Mouse (Mus musculus): ENCODE measurements around the gene Tmem69.
A peak's percentile ranks its signal among the peaks of the same experiment; 100 is the strongest.

The Tmem69 gene

DNA sequence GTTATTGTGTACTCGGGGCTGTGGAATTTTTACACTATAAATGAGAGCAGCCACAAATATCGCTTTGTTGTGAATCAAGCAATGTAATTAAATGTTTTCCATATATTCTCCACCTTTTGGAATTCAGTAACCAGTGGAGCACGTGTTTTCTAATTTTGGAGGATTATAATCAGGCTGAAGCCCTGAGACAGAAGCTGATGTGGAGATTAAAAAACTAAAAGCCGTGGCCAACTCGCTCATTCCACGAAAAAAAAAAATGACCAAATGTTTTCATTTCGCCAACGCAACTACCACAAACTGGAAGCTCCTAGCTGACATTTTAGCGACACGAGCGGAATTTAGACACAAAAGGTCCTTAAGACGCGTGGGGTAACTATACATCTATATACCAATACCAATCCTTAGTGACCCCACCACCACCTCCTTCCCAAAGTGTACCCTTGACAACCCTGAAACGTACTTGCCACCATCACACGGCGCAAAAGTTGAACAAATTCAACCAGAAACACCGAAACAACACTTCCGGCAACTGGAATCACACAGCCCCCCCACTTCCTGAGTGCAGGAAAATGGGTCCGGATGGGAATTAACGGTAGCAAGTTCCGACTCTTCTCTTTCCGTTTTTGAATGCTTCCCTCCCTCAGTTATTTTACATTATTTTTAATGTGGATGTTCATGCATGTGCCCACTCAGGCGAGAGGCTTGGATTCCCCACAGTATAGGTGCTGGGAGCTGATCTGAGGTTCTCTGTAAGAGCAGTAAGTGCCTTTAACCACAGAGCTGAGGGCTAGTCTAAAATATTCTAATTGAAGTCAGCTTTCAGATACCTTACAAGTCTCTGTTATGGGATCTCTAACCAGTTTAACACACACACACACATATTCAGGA lies at the start of gene Tmem69:
Gene Tmem69 (minus strand): TSS at position 524 of the 888 bp plus-strand sequence.
- peak; percentile 94 for DNase-seq (ENCODE audit: low read depth)

DNA sequence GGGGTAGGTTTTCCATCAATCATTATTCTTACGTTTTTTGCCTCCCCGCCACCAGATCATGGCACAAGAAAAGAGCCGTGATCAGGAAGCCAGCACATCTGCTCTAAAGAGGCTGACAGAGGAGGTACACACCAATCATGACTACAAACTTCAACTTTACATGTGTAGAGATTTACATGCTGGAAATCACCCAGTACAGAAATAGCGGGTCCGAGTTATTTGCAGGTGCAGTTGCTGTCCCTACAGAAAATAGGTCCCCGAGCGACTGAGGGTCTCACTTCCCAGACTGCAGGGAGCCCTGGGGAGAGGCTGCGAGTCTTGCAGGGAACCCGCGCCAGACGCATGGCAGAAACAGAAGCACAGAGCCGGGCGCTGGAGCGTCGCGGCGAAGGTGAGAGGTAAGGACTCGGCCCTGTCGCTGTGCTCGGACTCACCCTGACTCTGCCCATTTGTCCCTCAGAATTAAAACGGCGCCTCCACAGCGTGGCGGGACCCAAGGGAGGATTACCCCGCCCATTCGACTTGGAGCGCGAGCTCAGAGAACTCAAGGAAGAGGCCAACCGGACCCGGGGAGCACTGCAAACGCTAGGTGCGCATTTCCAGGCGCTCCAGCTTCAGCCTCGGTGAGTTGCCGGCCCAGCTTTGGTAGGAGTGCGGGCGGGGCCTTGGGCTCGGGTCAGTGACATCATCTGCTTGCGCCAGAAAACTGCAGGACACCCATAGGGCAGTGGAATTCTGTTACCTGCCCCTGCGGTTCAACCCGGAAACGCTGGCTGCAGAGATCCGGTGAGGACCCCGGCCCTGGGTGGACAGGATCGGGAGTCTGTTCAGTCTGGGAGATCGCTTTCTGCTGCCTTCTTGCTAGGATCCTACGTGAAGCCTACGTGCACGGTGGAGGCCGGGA lies 41.5 kb upstream of the Tmem69 start:
- peak; percentile 93 for DNase-seq (ENCODE audit: low read depth)

DNA sequence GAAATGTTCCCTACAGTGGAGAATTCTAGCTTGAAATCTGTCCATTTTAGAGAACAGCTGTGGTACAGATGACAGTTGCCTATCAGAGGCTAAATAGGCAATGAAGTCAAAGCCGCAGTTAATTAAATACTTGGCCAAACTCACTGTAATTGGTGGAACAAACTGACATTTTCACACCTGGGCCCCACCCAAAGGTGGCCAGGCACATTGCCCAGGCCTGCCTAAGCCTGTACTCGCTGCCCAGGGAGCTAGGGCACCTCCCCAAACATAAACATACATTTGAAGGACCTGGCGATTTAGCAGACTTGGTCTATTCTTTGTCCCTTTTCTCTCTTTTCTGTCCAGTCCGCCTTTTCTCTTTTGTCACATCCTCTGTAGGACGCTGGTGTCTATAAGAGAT lies 40.6 kb upstream of the Tmem69 start, which contains the start of gene Ccdc17:
Gene Ccdc17 (plus strand): TSS at position 276 of the 400 bp plus-strand sequence.
- DNase-seq (ENCODE audit: low read depth), result no peak

DNA sequence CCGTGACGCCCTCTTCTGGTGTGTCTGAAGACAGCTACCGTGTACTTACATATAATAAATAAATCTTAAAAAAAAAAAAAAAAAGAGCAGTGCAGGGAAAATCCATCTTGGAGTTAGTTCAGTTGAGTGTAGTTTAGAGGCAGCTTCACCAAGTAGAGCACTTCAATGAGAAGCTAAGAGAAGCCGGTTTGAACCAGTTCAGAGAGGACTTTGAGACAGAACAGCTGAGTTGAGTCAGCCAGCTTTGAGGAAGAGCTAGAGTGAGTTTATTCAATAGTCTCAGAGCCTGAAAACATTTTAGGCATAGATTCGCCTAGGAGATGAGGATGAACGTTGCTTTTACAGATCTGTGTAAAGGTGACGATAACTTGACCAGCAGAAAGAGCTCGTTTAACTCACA lies 40.1 kb upstream of the Tmem69 start:
- no peak for DNase-seq (ENCODE audit: low read depth)

DNA sequence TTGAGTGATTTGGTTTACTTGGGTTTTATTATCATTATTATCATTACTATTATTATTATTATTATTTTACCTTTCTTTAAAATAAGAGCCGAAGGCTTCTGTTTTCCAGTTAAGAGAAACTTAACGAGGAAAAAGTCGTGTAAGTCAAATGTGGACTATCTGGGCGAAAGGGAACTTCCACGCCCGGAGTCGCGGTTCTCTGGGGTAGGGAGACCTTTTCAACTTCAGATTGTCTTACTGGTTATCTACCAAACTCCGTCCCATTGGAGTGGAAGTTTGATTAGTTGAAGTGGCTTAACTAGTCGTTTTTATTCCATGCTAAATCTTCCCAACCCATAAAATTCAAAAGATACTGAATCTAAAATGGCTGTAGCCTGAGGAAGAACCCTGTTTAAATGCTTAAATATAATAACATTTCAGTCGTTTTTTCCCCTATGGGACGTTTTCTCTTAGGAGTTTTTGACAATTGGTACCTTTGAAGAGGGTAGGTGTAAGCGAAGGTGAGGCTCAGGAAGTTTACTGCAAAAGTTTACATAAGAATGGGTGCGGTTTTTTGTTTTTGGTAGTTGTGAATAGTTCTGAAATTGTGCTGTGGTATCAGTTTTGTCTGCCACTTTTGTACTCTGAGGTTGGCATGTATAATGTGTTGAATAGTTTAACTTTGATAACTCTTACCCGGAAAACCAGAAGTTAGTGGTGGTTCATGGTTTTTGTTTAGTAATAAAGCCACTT lies 2.6 kb upstream of the Tmem69 start:
- peak; percentile 32 for DNase-seq (ENCODE audit: low read depth)

DNA sequence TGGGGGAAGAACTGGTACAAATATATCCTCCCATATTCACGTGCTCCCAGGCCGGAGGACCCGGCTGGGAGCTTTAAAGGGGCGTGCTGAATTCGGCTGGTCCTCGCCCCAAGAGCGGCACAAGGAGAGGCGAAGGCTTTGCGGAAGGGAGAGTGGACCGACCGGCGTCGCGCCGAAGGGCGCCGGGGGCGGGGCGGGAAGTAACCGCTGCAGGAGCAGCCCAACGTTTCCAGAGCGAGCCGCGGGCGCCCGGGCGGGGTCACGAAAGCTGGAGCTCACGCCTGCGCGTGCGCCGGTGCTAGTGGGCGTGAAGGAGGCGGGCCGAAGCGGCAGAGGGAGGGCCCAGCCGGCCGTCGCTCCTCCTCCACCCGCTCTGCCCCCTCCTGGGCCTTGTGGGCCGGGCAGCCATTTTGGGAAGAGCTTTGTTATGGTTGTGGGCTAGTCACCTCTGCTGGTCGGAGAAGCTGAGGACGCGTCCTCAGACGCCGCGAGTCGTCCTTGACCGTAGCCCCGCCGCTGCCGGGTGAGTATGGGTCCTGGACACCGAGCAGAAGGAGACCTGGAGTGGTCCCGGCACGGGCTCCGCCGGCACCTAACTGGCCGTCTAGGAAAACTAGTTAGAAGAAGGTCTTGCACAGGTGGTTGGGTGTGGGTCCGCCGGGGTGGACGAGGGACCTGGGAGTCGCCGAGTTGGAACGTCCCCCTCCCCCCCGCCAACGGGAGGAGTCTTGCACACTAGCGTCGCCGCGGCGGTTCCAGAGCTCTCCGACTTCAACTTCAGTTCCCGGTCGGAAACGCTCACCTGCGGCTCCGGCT lies 1.8 kb upstream of the Tmem69 start, which contains the start of gene Gpbp1l1:
Gene Gpbp1l1 (plus strand): TSS at position 353 of the 816 bp plus-strand sequence.
- peak; percentile 96 for DNase-seq (ENCODE audit: low read depth)

DNA sequence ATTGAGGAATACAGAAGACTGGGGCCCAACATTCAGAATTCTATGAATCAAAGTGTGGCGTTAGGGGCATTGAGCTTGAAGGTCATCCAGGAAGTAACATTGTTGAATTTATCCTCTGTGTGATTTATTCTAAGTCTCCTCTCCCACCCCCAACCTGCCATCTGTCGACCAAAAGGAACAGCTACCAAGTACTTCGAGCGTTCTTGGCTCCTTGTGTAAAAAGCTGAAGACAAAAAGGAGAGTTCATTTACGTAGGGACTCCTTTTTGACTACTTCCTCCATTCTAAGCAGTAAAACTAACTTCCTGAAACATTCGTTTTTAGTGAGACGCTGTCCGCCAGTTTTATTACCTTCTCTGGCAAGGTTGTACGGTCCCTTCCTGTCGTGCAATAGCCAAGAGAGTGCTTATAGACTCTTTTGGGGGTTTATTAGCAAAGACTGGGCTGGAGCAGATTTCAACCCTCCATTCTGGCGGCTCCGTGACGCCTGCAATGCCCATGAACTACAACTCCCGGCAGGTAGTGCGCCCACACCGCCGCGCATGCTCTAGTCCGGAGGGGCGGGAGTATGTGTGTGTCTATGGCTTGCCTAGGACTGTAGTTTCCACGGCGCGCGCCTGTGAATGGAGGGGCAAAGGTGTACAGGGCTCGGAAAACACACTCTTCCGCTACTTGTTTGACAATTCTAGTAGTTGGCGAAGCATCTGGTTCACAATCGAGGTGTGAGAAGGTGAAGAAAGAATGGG lies 997 bp upstream of the Tmem69 start:
- peak; percentile 95 for DNase-seq (ENCODE audit: low read depth)

DNA sequence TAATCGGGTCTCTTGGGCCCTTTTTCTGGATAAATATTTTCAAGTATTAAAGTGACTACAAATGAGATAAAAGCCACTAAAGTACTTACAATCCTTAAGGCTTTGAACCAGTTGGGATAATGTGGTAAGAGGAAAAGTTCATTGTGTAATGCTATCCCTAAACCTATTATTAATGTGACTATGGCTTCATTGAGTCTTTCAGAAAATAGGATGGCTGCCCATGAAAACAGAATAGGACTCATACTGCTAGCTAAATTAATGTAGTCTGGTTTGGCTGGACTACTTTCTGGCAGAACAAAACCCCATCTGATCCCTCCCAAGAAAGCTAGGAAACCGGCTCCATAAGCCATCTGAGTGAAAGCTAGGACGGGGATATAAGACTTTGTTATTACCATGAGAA lies 2.7 kb downstream of the Tmem69 start:
- no peak for DNase-seq (ENCODE audit: low read depth)

DNA sequence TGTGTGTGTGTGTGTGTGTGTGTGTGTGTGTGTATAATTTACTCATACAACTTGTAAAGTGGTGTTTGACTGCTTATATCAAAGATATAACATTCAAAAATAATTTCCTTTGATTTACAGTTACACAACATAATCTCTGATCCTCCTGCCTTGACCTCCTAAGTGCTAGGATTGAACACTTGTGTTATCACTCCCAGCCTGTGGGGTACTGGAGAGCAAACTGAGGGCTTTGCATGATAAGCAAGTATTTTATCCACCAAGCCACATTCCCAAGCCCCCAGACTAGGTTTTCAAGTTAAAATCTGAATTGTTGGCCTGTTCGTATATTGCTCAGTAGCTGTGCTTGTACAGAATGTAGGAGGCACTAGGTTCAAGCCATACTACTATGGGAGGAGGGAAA lies 5.3 kb downstream of the Tmem69 start:
- DNase-seq (ENCODE audit: low read depth), result no peak

DNA sequence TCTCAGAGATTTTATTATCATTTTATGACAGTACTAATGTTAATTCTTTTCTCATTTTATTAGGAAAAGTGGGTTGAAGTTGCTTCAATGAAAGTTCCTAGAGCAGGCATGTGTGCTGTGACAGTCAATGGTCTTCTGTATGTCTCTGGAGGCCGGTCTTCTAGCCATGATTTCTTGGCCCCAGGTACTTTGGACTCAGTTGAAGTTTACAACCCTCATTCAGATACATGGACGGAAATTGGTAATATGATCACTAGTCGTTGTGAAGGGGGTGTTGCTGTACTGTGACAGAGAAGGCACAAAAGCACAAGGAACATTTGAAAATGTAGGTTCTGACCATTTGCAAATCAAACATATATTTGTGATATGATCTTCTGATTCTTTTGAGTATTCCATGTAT lies 18.0 kb downstream of the Tmem69 start:
- no peak for DNase-seq (ENCODE audit: low read depth)

DNA sequence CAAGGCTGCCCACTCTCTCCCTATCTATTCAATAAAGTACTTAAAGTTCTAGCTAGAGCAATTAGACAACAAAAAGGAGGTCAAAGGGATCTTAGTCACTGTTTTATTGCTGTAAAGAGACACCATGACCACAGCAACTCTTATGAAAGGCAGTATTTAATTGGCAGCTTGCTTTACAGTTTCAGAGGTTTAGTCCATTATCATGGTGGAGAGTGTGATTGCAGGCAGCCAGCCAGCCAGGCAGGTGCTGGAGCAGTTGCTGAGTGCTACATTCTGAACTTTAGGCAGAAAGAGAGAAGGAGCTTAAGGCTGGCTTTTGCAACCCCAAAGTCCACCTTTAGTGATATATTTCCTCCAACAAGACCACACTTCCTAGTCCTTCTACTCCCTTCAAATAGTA lies 19.4 kb downstream of the Tmem69 start:
- DNase-seq (ENCODE audit: low read depth), result peak; percentile 21

DNA sequence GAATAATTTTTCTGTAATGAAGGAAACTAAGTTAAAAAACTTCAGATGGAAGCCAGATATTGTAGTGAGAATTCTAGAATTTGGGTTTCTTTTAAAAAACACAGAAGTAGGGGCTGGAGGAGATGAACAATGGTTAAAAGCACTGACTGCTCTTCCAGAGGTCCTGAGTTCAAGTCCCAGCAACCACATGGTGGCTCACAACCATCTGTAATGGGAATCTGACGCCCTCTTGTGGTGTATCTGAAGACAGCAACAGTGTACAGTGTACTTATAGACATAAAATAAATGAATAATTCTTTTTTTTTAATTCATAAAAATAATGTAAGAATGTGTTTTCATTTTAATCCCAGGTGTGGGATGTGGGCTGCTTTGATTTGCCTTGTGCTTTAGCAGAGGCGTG lies 24.6 kb downstream of the Tmem69 start:
- no peak for DNase-seq (ENCODE audit: low read depth)

DNA sequence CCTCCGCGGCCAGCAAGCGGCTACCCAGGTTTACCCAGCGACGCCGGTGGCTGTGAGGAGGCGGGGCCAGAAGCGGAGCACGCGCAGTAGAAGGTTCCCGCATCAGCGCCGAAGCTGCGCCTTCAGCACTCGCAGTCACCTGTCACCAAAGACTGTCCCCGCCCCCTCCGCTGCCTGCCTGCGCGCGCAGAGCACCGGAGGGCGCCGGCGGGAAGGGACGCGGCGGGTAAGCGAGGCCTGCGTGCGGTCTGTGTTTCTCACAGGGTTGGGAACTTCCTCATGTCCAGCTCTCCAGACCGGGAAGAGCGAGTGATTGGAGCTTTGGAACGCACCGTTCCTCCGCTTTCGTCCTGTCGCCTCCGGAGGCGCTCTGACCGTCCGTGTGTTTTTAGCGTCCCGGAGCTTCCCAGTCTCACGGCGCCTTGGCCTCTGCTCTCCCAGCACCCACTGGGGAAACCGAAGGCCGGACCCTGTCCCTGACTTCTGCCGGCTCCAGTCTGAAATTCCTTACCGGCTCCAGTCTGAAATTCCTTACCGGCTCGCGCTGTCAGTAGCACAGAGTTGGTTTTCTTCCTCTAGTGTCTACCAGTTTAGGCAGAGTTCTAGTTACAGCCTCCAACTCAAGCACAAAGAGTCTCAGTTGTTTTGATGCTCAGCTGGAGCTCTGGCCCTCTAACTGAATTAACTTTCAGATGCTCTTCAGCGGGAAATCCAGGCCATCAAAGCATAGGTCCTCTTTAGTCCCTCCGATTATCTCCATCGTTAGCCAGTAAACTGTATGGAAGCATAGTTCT lies 48.1 kb downstream of the Tmem69 start, which contains the start of gene Ipp:
Gene Ipp (plus strand): TSS at position 125 of the 794 bp plus-strand sequence.
- peak; percentile 94 for DNase-seq (ENCODE audit: low read depth)

DNA sequence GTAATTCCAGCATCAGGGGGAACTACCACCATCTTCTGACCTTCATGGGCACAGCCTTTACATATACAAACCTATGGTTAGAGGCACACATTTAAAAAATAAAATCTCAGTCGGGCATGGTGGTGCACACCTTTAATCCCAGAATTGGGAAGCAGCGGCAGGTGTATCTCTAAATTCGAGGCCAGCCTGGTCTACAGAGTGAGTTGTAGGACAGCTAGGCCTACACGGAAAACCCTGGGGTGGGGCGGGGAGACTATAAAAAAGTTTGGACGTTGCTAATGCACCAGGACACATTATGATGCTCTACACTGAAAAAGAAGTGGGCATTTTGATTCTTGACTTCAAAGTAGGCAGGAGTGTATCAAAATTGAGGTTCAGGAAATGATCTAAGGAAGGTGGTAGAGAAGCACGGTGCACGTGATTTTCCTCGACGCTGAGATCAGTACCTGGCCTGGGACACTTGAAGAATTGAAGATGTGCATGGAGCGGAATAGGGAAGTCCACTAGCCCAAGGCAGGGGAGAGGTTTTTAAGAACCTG lies 48.8 kb downstream of the Tmem69 start:
- DNase-seq (ENCODE audit: low read depth), result no peak
